Mouse (Mus musculus) CH12.LX (cell line): Measurements from ENCODE around the gene Hba-a2. TPM values are rescaled to one million over a fixed set of nuclear protein-coding genes. Genes with fewer than 3 reads are reported as not detected.

ENCODE experiments used
- DNase-seq: peaks from one replicate; pipeline ENCODE4 v3.0.0-alpha.2; 2013; ENCODE audit errors: extremely low read depth
- H3K27ac ChIP-seq: 2 replicates; pipeline ENCODE4 v1.5.1; 2012; ENCODE audit warnings: low read depth, mild to moderate bottlenecking, control low read depth, moderate library complexity; ENCODE audit not compliant: insufficient read depth
- H3K27me3 ChIP-seq: replicated peaks from 2 replicates; pipeline ENCODE3; 2012; ENCODE audit warnings: inconsistent platforms
- H3K36me3 ChIP-seq, 2 experiments: replicated peaks in 1 of 2; 2 replicates each; pipeline versions ENCODE3 to v1.6.1; 2012; ENCODE audit warnings: inconsistent platforms in 1 of 2, low read length in 1 of 2, mild to moderate bottlenecking in 1 of 2, mixed read lengths in 1 of 2, moderate library complexity in 1 of 2; ENCODE audit not compliant: control insufficient read depth in 1 of 2, insufficient read depth in 1 of 2
- H3K4me1 ChIP-seq, 2 experiments: 2 replicates each; pipeline ENCODE4 v1.6.1; 2012; ENCODE audit warnings: inconsistent platforms in 1 of 2, moderate library complexity in 1 of 2; ENCODE audit not compliant: insufficient read depth in 2 of 2, control insufficient read depth in 1 of 2
- H3K4me2 ChIP-seq: 2 replicates; pipeline ENCODE4 v1.6.1; 2012; ENCODE audit warnings: low read depth, mild to moderate bottlenecking, control low read depth; ENCODE audit not compliant: poor library complexity, insufficient read depth, severe bottlenecking
- H3K4me3 ChIP-seq, 3 experiments: fragments of 150-350 bp in 1 of 3; sonication (generic) in 1 of 3; replicated peaks in 1 of 3; 2 replicates each; pipeline versions ENCODE3 to v1.5.1; 2011 to 2012; ENCODE audit warnings: low read depth in 2 of 3, low read length in 2 of 3, mild to moderate bottlenecking in 2 of 3, moderate library complexity in 2 of 3, control low read depth in 1 of 3, improper control_type of control experiment in 1 of 3, inconsistent platforms in 1 of 3, mixed read lengths in 1 of 3; ENCODE audit not compliant: poor library complexity in 1 of 3
- H3K79me2 ChIP-seq: replicated peaks from 2 replicates; pipeline ENCODE4 v1.6.1; 2012; ENCODE audit warnings: mild to moderate bottlenecking, moderate library complexity; ENCODE audit not compliant: control insufficient read depth, poor library complexity, insufficient read depth, severe bottlenecking; ENCODE audit errors: extremely low read depth
- H3K9ac ChIP-seq: 2 replicates; pipeline ENCODE4 v1.6.1; 2012; ENCODE audit warnings: low read depth, mild to moderate bottlenecking, control low read depth, moderate library complexity; ENCODE audit not compliant: insufficient read depth
- H3K9me3 ChIP-seq: replicated peaks from 2 replicates; pipeline ENCODE3; 2012; ENCODE audit warnings: low read length, inconsistent platforms, mixed read lengths
- BHLHE40 ChIP-seq: IDR thresholded peaks from 2 replicates; pipeline ENCODE4 v1.6.1; 2011; ENCODE audit warnings: mild to moderate bottlenecking, low read depth, low read length, improper control_type of control experiment
- CHD2 ChIP-seq: IDR thresholded peaks from 2 replicates; pipeline ENCODE4 v1.6.1; 2011; ENCODE audit warnings: low read length, improper control_type of control experiment
- CTCF ChIP-seq, 2 experiments: IDR thresholded peaks in 1 of 2; conservative IDR thresholded peaks in 1 of 2; 2 replicates each; pipeline ENCODE4 v1.5.1; 2011 to 2012; ENCODE audit warnings: low read depth in 2 of 2, low read length in 2 of 2, improper control_type of control experiment in 1 of 2, inconsistent platforms in 1 of 2, mild to moderate bottlenecking in 1 of 2, moderate library complexity in 1 of 2
- ELF1 ChIP-seq: IDR thresholded peaks from 2 replicates; pipeline ENCODE4 v1.6.1; 2014; ENCODE audit warnings: low read depth, mild to moderate bottlenecking, inconsistent platforms, low read length, improper control_type of control experiment
- EP300 ChIP-seq: IDR thresholded peaks from 2 replicates; pipeline ENCODE4 v1.6.1; 2011; ENCODE audit warnings: low read length, improper control_type of control experiment
- ETS1 ChIP-seq: conservative IDR thresholded peaks from 2 replicates; pipeline ENCODE4 v1.6.1; 2012; ENCODE audit warnings: low read depth, mild to moderate bottlenecking, inconsistent platforms, low read length, improper control_type of control experiment, moderate library complexity
- GABPA ChIP-seq: IDR thresholded peaks from 2 replicates; pipeline ENCODE4 v1.6.1; 2012; ENCODE audit warnings: low read depth, low read length, improper control_type of control experiment, inconsistent platforms; ENCODE audit not compliant: insufficient replicate concordance
- HCFC1 ChIP-seq: IDR thresholded peaks from 2 replicates; pipeline ENCODE4 v1.6.1; 2012; ENCODE audit warnings: low read depth, mild to moderate bottlenecking, inconsistent platforms, low read length, improper control_type of control experiment
- IRF4 ChIP-seq: IDR thresholded peaks from 2 replicates; pipeline ENCODE4 v1.6.1; 2014; ENCODE audit warnings: low read depth, mild to moderate bottlenecking, inconsistent platforms, low read length, improper control_type of control experiment
- KAT2A ChIP-seq: IDR thresholded peaks from 2 replicates; pipeline ENCODE4 v1.6.1; 2012; ENCODE audit warnings: low read length, improper control_type of control experiment, inconsistent platforms; ENCODE audit not compliant: insufficient replicate concordance
- MAFK ChIP-seq: IDR thresholded peaks from 2 replicates; pipeline ENCODE4 v1.6.1; 2011; ENCODE audit warnings: low read length, improper control_type of control experiment; ENCODE audit not compliant: insufficient replicate concordance
- MAX ChIP-seq: IDR thresholded peaks from 2 replicates; pipeline ENCODE4 v1.6.1; 2011; ENCODE audit warnings: low read length, improper control_type of control experiment
- MAZ ChIP-seq: IDR thresholded peaks from 2 replicates; pipeline ENCODE4 v1.6.1; 2012; ENCODE audit warnings: low read depth, mild to moderate bottlenecking, inconsistent platforms, low read length, improper control_type of control experiment, moderate library complexity
- MEF2A ChIP-seq: IDR thresholded peaks from 2 replicates; pipeline ENCODE4 v1.6.1; 2014; ENCODE audit warnings: low read depth, mild to moderate bottlenecking, inconsistent platforms, low read length, improper control_type of control experiment, borderline replicate concordance
- MYC ChIP-seq: IDR thresholded peaks from 2 replicates; pipeline ENCODE4 v1.6.1; 2011; ENCODE audit warnings: low read depth, mild to moderate bottlenecking, improper control_type of control experiment, low read length
- NELFE ChIP-seq: IDR thresholded peaks from 2 replicates; pipeline ENCODE4 v1.6.1; 2011; ENCODE audit warnings: low read depth, low read length, improper control_type of control experiment
- NRF1 ChIP-seq: IDR thresholded peaks from 2 replicates; pipeline ENCODE4 v1.6.1; 2014; ENCODE audit warnings: low read depth, mild to moderate bottlenecking, inconsistent platforms, low read length, improper control_type of control experiment, moderate library complexity
- PAX5 ChIP-seq: IDR thresholded peaks from 2 replicates; pipeline ENCODE4 v1.6.1; 2012; ENCODE audit warnings: low read length, inconsistent platforms, mixed read lengths
- POLR2A ChIP-seq: IDR thresholded peaks from 2 replicates; pipeline ENCODE4 v1.6.1; 2011; ENCODE audit warnings: low read depth, mild to moderate bottlenecking, improper control_type of control experiment, low read length
- POLR2AphosphoS2 ChIP-seq: IDR thresholded peaks from 2 replicates; pipeline ENCODE4 v1.6.1; 2011; ENCODE audit warnings: low read depth, low read length, improper control_type of control experiment
- RAD21 ChIP-seq: IDR thresholded peaks from 2 replicates; pipeline ENCODE4 v1.6.1; 2011; ENCODE audit warnings: low read depth, mild to moderate bottlenecking, low read length, improper control_type of control experiment, moderate library complexity
- RCOR1 ChIP-seq: conservative IDR thresholded peaks from 2 replicates; pipeline ENCODE4 v1.6.1; 2012; ENCODE audit warnings: low read depth, mild to moderate bottlenecking, inconsistent platforms, low read length, improper control_type of control experiment
- SIN3A ChIP-seq: IDR thresholded peaks from 2 replicates; pipeline ENCODE4 v1.6.1; 2012; ENCODE audit warnings: low read length, improper control_type of control experiment, inconsistent platforms
- SMC3 ChIP-seq: IDR thresholded peaks from 2 replicates; pipeline ENCODE4 v1.6.1; 2011; ENCODE audit warnings: low read depth, low read length, improper control_type of control experiment
- TBP ChIP-seq: conservative IDR thresholded peaks from 2 replicates; pipeline ENCODE4 v1.6.1; 2011; ENCODE audit warnings: low read depth, low read length, improper control_type of control experiment
- UBTF ChIP-seq: IDR thresholded peaks from 2 replicates; pipeline ENCODE4 v1.6.1; 2012; ENCODE audit warnings: low read depth, mild to moderate bottlenecking, inconsistent platforms, low read length, improper control_type of control experiment, moderate library complexity
- ZC3H11A ChIP-seq: IDR thresholded peaks from 2 replicates; pipeline ENCODE4 v1.6.1; 2012; ENCODE audit warnings: low read depth, mild to moderate bottlenecking, inconsistent platforms, low read length, improper control_type of control experiment
- ZMIZ1 ChIP-seq: IDR thresholded peaks from 2 replicates; pipeline ENCODE4 v1.6.1; 2012; ENCODE audit warnings: low read depth, mild to moderate bottlenecking, inconsistent platforms, low read length, improper control_type of control experiment
- dilution Hi-C: fragments of 300-500 bp; cut with MboI; formaldehyde crosslinking; loops from 2 replicates; pipeline ENCODE4 v1.14.3; 2020; ENCODE audit warnings: low sequenced_read_pairs; ENCODE audit not compliant: extremely low pct_unique_long_range_greater_than_20kb, extremely low pct_ligation_motif_present
- in situ Hi-C: fragments of 300-500 bp; cut with MboI; formaldehyde crosslinking; loops from 3 replicates; pipeline ENCODE4 v1.14.3; 2019; ENCODE audit warnings: low sequenced_read_pairs, low pct_ligation_motif_present, low pct_unique_long_range_greater_than_20kb, mixed read lengths
- polyA plus RNA-seq: library from polyadenylated mRNA; unstranded; fragments of >175 nt; gene quantifications from 2 replicates; pipeline ENCODE4 v1.2.1, GENCODE M21; 2012; ENCODE audit warnings: low read depth; ENCODE audit not compliant: insufficient read length
- total RNA-seq, 2 experiments: library from RNA; depleted of rRNA; stranded (reverse); fragments of 300-350 nt in 1 of 2; fragments of >200 nt in 1 of 2; gene quantifications; 2 replicates each; pipeline ENCODE4 v1.2.3; 2012 to 2014

Gene Hba-a2
- total and polyA plus RNA-seq, 3 experiments = 2.9 to 10.3 (median 4.6) TPM

GRCm38 (mm10) chr11:32324609-32325008 lies 28.3 kb downstream of the Hba-a2 start:
- no peaks in the 10 kb centered on the region for H3K36me3 ChIP-seq
- DNase-seq = peak; percentile 94
- peaks cover 15% of the 10 kb centered on the region for H3K27me3 ChIP-seq
- H3K79me2 ChIP-seq = no peaks in the 10 kb centered on the region
- H3K4me3 ChIP-seq = peak overlapping the region; percentile 15 to 58 (median 33)
- TF ChIP-seq ELF1 (peak; percentile 68; the same call in 1 of the 2 replicates), IRF4 (peak; percentile 68), ETS1 (no peak), GABPA (no peak), CTCF (conservative IDR thresholded peaks at IDR 0.05 in 1 of 2, IDR thresholded peaks at IDR 0.05 in 1 of 2; ENCODE audit: low read depth in 2 of 2, low read length in 2 of 2) (peak; percentile 90 to 99), MAFK (0 out of 2 replicates have a peak, but pooled peaks have one; percentile 11), BHLHE40 (0 out of 2 replicates have a peak, but pooled peaks have one; percentile 19), ZC3H11A (no peak), POLR2A (peak; percentile 41; the same call in 1 of the 2 replicates), NELFE (peak; percentile 65; the same call in 1 of the 2 replicates), NRF1 (no peak; the same call in 1 of the 2 replicates), PAX5 (no peak), RAD21 (peak; percentile 94), TBP (0 out of 2 replicates have a peak, but pooled peaks have one; percentile 56), RCOR1 (no peak), ZMIZ1 (no peak), CHD2 (0 out of 2 replicates have a peak, but pooled peaks have one; percentile 39), MYC (0 out of 2 replicates have a peak, but pooled peaks have one; percentile 52), UBTF (no peak), EP300 (peak; percentile 31; the same call in 1 of the 2 replicates), MAX (peak; percentile 69; the same call in 1 of the 2 replicates), SIN3A (peak; percentile 66), KAT2A (0 out of 2 replicates have a peak, but pooled peaks have one; percentile 26), SMC3 (peak; percentile 78), MEF2A (peak; percentile 41; the same call in 1 of the 2 replicates), MAZ (peak; percentile 73; the same call in 1 of the 2 replicates), HCFC1 (peak; percentile 11), POLR2AphosphoS2 (no peak)
- TF ChIP-seq, all 38 proteins: peak for 19
- H3K27ac ChIP-seq = no peak overlapping the region
- peaks cover 3 to 17% of the 10 kb centered on the region in 2 experiments; a peak in 3 of 4 replicates for H3K4me1 ChIP-seq
- peak overlapping the region; percentile 96 for H3K4me2 ChIP-seq
- dilution Hi-C loops (no loop called here), in situ Hi-C loops (loop anchor here (5.0 to 25.0 kb wide), 2 partner anchors 37 to 337 kb away; partner anchors contain the start of gene Hbq1b)
- no peaks in the 10 kb centered on the region for H3K9me3 ChIP-seq
- H3K9ac ChIP-seq = peak overlapping the region; percentile 64
